Mouse (Mus musculus) bone marrow, adult 2 months (tissue): ENCODE measurements around the gene Gabrg3.

ENCODE experiments used
- CTCF ChIP-seq: fragments of 200-500 bp; IDR thresholded peaks from 2 replicates; pipeline ENCODE4 v1.5.1; 2011; ENCODE audit warnings: low read length, control low read depth; ENCODE audit not compliant: control insufficient read depth, insufficient read depth
- POLR2A ChIP-seq: fragments of 200-500 bp; IDR thresholded peaks from 2 replicates; pipeline ENCODE4 v1.6.1; 2011; ENCODE audit warnings: low read depth, mild to moderate bottlenecking, control low read depth, low read length, borderline replicate concordance; ENCODE audit not compliant: control insufficient read depth

DNA sequence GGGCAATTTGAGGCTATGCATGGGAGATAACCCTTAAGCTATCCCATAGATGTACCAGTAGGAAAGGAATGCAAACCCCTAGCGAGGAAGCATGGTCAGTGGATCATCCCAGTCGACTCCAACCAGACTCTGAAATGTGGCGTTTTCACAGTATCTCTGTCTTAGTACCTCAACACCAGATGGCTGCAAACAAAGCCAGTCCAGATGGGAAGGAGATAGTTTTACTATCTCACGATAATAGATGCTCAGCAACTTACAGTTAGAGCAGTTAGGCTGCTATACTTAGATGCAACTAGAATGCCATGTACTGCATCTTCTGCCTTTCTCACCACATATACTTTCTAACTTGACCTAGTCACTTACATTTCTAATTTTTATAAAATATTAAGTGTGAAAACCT, 56.7 kb downstream of the Gabrg3 start:
- TF ChIP-seq POLR2A (no peak), CTCF (no peak)
